Mouse (Mus musculus): ENCODE results near the gene Kcnk4.

DNA sequence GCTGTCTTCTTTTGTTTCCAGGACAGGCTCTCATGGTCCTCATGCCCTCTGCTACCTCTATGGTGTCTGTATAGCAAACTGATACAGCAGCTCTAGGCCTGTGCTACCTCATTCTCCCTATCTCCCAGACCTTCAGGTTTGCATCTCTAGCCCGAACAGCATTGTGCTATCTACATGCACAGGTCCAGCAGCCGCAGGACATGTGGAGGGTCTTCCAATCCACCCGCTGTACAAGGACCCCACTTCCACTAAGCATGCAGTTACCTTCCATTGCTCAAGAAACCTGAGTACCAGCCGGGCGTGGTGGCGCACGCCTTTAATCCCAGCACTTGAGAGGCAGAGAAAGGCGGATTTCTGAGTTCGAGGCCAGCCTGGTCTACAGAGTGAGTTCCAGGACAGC is 19.8 kb downstream of the Kcnk4 start:
- no peak for TF ChIP-seq CTCF (IDR thresholded peaks at IDR 0.05; ENCODE audit: low read depth, low read length)
- no peak for TF ChIP-seq POLR2A (IDR thresholded peaks at IDR 0.05; ENCODE audit: extremely low read depth, insufficient read depth, low read length)
